Mouse (Mus musculus): Measurements from ENCODE around the gene Mpeg1.

GRCm38 (mm10) chr19:12485223-12485622, 24.6 kb downstream of the Mpeg1 start:
- TF ChIP-seq CTCF (IDR thresholded peaks at IDR 0.05; ENCODE audit: borderline replicate concordance, insufficient read depth, low read depth, low read length) (no peak), POLR2A (IDR thresholded peaks at IDR 0.05; ENCODE audit: borderline replicate concordance, insufficient read depth, low read length) (no peak)

All from cerebellum, adult 2 months (tissue).